Mouse (Mus musculus) hindbrain, embryonic 15.5 days (tissue): ENCODE results near the gene Smpd2. TPM values are rescaled to one million over a fixed set of nuclear protein-coding genes. Genes with fewer than 3 reads are reported as not detected.
A peak's percentile ranks its signal among the peaks of the same experiment; 100 is the strongest.

Source experiments
- ATAC-seq: fragments of 200-750 bp; cut with Nextera tagmentation; 2 replicates; pipeline ENCODE4 v1.8.0; 2017; ENCODE audit warnings: low read depth, moderate number of reproducible peaks, moderate TSS enrichment; ENCODE audit not compliant: low FRiP score
- H3K27ac ChIP-seq: fragments of 300-500 bp; sonication (generic); replicated peaks from 2 replicates; pipeline ENCODE4 v1.5.1; 2015; ENCODE audit warnings: mild to moderate bottlenecking, inconsistent platforms
- H3K27me3 ChIP-seq: fragments of 300-500 bp; sonication (generic); 2 replicates; pipeline ENCODE4 v1.6.1; 2015; ENCODE audit warnings: control low read depth, inconsistent platforms
- H3K36me3 ChIP-seq: fragments of 300-500 bp; sonication (generic); 2 replicates; pipeline ENCODE4 v1.6.1; 2015; ENCODE audit warnings: control low read depth, inconsistent platforms
- H3K4me1 ChIP-seq: fragments of 300-500 bp; sonication (generic); replicated peaks from 2 replicates; pipeline ENCODE4 v1.6.1; 2015; ENCODE audit warnings: control low read depth, inconsistent platforms
- H3K4me2 ChIP-seq: fragments of 300-500 bp; sonication (generic); 2 replicates; pipeline ENCODE4 v1.6.1; 2015; ENCODE audit warnings: moderate library complexity, mild to moderate bottlenecking, inconsistent platforms
- H3K4me3 ChIP-seq: fragments of 300-500 bp; sonication (generic); 2 replicates; pipeline ENCODE4 v1.5.1; 2015; ENCODE audit warnings: mild to moderate bottlenecking, inconsistent platforms
- H3K9ac ChIP-seq: fragments of 300-500 bp; sonication (generic); 2 replicates; pipeline ENCODE4 v1.6.1; 2015; ENCODE audit warnings: inconsistent platforms
- H3K9me3 ChIP-seq: fragments of 300-500 bp; sonication (generic); 2 replicates; pipeline ENCODE4 v1.6.1; 2016; ENCODE audit warnings: control low read depth, inconsistent platforms
- WGBS: fragments of 180-500 bp; shearing (Covaris S2); methylation state at CpG from one replicate; pipeline ENCODE4 v1.1.7; 2015; 5-methylcytosine and 5-hydroxymethylcytosine counted together
- polyA plus RNA-seq: library from polyadenylated mRNA; unstranded; fragments of >200 nt; fragmentation: Nextera tagmentation; extraction: Ambion mirVana; gene quantifications from 2 replicates; pipeline ENCODE4 v1.2.1, GENCODE M21; 2015

Gene Smpd2
- polyA plus RNA-seq: 45.6 and 48.3 TPM in 2 replicates

GRCm38 (mm10) chr10:41489708-41490517 lies at the start of gene Smpd2, which contains the start of gene Ppil6:
Smpd2 (minus strand) TSS chr10:41490369.
Ppil6 (plus strand) TSS chr10:41490439.
- peaks cover 19% of the 10 kb centered on the region for H3K4me1 ChIP-seq
- H3K4me3 ChIP-seq: peak within 1 kb of the TSS; percentile 72
- peak within 1 kb of the TSS; percentile 95 for H3K4me2 ChIP-seq
- under 1% methylated on average over 50 of the region's 50 CpGs for WGBS
- peak; percentile 96 for ATAC-seq
- peak within 1 kb of the TSS; percentile 62 for H3K27ac ChIP-seq
- H3K27me3 ChIP-seq: no peaks in the 10 kb centered on the region
- H3K36me3 ChIP-seq: no peaks in the 10 kb centered on the region; the same call in 1 of the 2 replicates
- H3K9me3 ChIP-seq: no peaks in the 10 kb centered on the region
- H3K9ac ChIP-seq: peak within 1 kb of the TSS; percentile 72

- WGBS: 89% methylated on average over 4 of the region's 4 CpGs
- H3K4me3 ChIP-seq: no peak overlapping the region
- H3K9me3 ChIP-seq: no peaks in the 10 kb centered on the region
- no peaks in the 10 kb centered on the region for H3K4me1 ChIP-seq
- H3K9ac ChIP-seq: no peak overlapping the region
- H3K36me3 ChIP-seq: peaks cover 16% of the 10 kb centered on the region
- H3K4me2 ChIP-seq: no peak overlapping the region
- H3K27ac ChIP-seq: no peak overlapping the region
- H3K27me3 ChIP-seq: no peaks in the 10 kb centered on the region
- no peak for ATAC-seq
Measured at GRCm38 (mm10) chr10:41538986-41539385, 48.8 kb upstream of the Smpd2 start.

- Histone ChIP-seq H3K36me3 (peaks cover 17% of the 10 kb centered on the region), H3K9me3 (no peaks in the 10 kb centered on the region), H3K4me2 (no peak overlapping the region), H3K27ac (no peak overlapping the region), H3K9ac (no peak overlapping the region), H3K27me3 (no peaks in the 10 kb centered on the region), H3K4me3 (no peak overlapping the region), H3K4me1 (no peaks in the 10 kb centered on the region)
- WGBS: 97% methylated on average over 3 of the region's 3 CpGs
- no peak for ATAC-seq
Measured at GRCm38 (mm10) chr10:41537983-41538330, 47.8 kb upstream of the Smpd2 start.

GRCm38 (mm10) chr10:41537226-41537982 lies 47.2 kb upstream of the Smpd2 start:
- Histone ChIP-seq H3K4me1 (no peaks in the 10 kb centered on the region), H3K27me3 (no peaks in the 10 kb centered on the region), H3K9me3 (no peaks in the 10 kb centered on the region), H3K4me2 (no peak overlapping the region), H3K36me3 (peaks cover 21% of the 10 kb centered on the region), H3K4me3 (no peak overlapping the region), H3K9ac (no peak overlapping the region), H3K27ac (no peak overlapping the region)
- no peak for ATAC-seq
- WGBS: 88% methylated on average over 4 of the region's 4 CpGs

GRCm38 (mm10) chr10:41536714-41537113 lies 46.5 kb upstream of the Smpd2 start:
- no peaks in the 10 kb centered on the region for H3K4me1 ChIP-seq
- 92% methylated on average over 1 of the region's 1 CpGs for WGBS
- no peak for ATAC-seq
- H3K9me3 ChIP-seq: no peaks in the 10 kb centered on the region
- H3K4me2 ChIP-seq: no peak overlapping the region
- H3K27me3 ChIP-seq: no peaks in the 10 kb centered on the region
- no peak overlapping the region for H3K9ac ChIP-seq
- H3K36me3 ChIP-seq: peaks cover 21% of the 10 kb centered on the region
- H3K27ac ChIP-seq: no peak overlapping the region
- H3K4me3 ChIP-seq: no peak overlapping the region

GRCm38 (mm10) chr10:41535991-41536390 lies 45.8 kb upstream of the Smpd2 start:
- ATAC-seq: no peak
- no peak overlapping the region for H3K27ac ChIP-seq
- no peak overlapping the region for H3K9ac ChIP-seq
- no peaks in the 10 kb centered on the region for H3K9me3 ChIP-seq
- H3K4me2 ChIP-seq: no peak overlapping the region
- no peaks in the 10 kb centered on the region for H3K27me3 ChIP-seq
- no peaks in the 10 kb centered on the region for H3K4me1 ChIP-seq
- 90% methylated on average over 2 of the region's 2 CpGs for WGBS
- no peak overlapping the region for H3K4me3 ChIP-seq
- H3K36me3 ChIP-seq: peaks cover 26% of the 10 kb centered on the region

GRCm38 (mm10) chr10:41529972-41530371 lies 39.8 kb upstream of the Smpd2 start:
- no peak overlapping the region for H3K27ac ChIP-seq
- no peak overlapping the region for H3K4me2 ChIP-seq
- H3K4me3 ChIP-seq: no peak overlapping the region
- H3K9ac ChIP-seq: no peak overlapping the region
- WGBS: 90% methylated on average over 5 of the region's 5 CpGs
- peaks cover 50% of the 10 kb centered on the region for H3K36me3 ChIP-seq
- no peaks in the 10 kb centered on the region for H3K4me1 ChIP-seq
- no peak for ATAC-seq
- H3K9me3 ChIP-seq: no peaks in the 10 kb centered on the region
- no peaks in the 10 kb centered on the region for H3K27me3 ChIP-seq

- H3K9me3 ChIP-seq: no peaks in the 10 kb centered on the region
- no peak overlapping the region for H3K27ac ChIP-seq
- no peaks in the 10 kb centered on the region for H3K27me3 ChIP-seq
- H3K4me3 ChIP-seq: no peak overlapping the region
- no peak overlapping the region for H3K9ac ChIP-seq
- ATAC-seq: no peak
- H3K4me1 ChIP-seq: peaks cover 24% of the 10 kb centered on the region
- peaks cover 33% of the 10 kb centered on the region for H3K36me3 ChIP-seq
- H3K4me2 ChIP-seq: no peak overlapping the region
- WGBS: 86% methylated on average over 1 of the region's 1 CpGs
Measured at GRCm38 (mm10) chr10:41525696-41526095, 35.5 kb upstream of the Smpd2 start.

GRCm38 (mm10) chr10:41523386-41523785 lies 33.2 kb upstream of the Smpd2 start:
- H3K27ac ChIP-seq: no peak overlapping the region
- no peaks in the 10 kb centered on the region for H3K9me3 ChIP-seq
- no peak for ATAC-seq
- no peak overlapping the region for H3K4me3 ChIP-seq
- H3K4me1 ChIP-seq: peaks cover 29% of the 10 kb centered on the region
- H3K9ac ChIP-seq: no peak overlapping the region
- 83% methylated on average over 3 of the region's 3 CpGs for WGBS
- H3K36me3 ChIP-seq: peaks cover 14% of the 10 kb centered on the region
- H3K27me3 ChIP-seq: no peaks in the 10 kb centered on the region
- no peak overlapping the region for H3K4me2 ChIP-seq

- Histone ChIP-seq H3K27ac (peak overlapping the region; percentile 99; the same call in 1 of the 2 replicates), H3K9ac (peak overlapping the region; percentile 74), H3K36me3 (no peaks in the 10 kb centered on the region), H3K4me3 (peak overlapping the region; percentile 83), H3K9me3 (no peaks in the 10 kb centered on the region), H3K4me1 (peaks cover 29% of the 10 kb centered on the region), H3K4me2 (peak overlapping the region; percentile 95), H3K27me3 (no peaks in the 10 kb centered on the region)
- WGBS: 3% methylated on average over 5 of the region's 5 CpGs
- ATAC-seq: no peak
Measured at GRCm38 (mm10) chr10:41520410-41520673, 30.2 kb upstream of the Smpd2 start.

- Histone ChIP-seq H3K9ac (peak overlapping the region; percentile 74), H3K36me3 (no peaks in the 10 kb centered on the region), H3K27me3 (no peaks in the 10 kb centered on the region), H3K27ac (peak overlapping the region; percentile 99), H3K4me1 (peaks cover 29% of the 10 kb centered on the region), H3K4me3 (peak overlapping the region; percentile 83), H3K4me2 (peak overlapping the region; percentile 95), H3K9me3 (no peaks in the 10 kb centered on the region)
- no peak; the same call in none of the 2 replicates for ATAC-seq
- WGBS: under 1% methylated on average over 65 of the region's 65 CpGs
Measured at GRCm38 (mm10) chr10:41519640-41520409, 29.7 kb upstream of the Smpd2 start.
